Mouse (Mus musculus) erythroblast, embryonic 14.5 days (primary cell): Measurements from ENCODE around the gene Hexim2.

Source experiments
- GATA1 ChIP-seq: IDR thresholded peaks from 2 replicates; pipeline ENCODE4 v1.6.1; 2012; ENCODE audit warnings: low read length, inconsistent platforms, mixed read lengths
- TAL1 ChIP-seq: IDR thresholded peaks from 3 replicates; pipeline ENCODE4 v1.6.1; 2012; ENCODE audit warnings: low read length, inconsistent platforms, mixed read lengths

DNA sequence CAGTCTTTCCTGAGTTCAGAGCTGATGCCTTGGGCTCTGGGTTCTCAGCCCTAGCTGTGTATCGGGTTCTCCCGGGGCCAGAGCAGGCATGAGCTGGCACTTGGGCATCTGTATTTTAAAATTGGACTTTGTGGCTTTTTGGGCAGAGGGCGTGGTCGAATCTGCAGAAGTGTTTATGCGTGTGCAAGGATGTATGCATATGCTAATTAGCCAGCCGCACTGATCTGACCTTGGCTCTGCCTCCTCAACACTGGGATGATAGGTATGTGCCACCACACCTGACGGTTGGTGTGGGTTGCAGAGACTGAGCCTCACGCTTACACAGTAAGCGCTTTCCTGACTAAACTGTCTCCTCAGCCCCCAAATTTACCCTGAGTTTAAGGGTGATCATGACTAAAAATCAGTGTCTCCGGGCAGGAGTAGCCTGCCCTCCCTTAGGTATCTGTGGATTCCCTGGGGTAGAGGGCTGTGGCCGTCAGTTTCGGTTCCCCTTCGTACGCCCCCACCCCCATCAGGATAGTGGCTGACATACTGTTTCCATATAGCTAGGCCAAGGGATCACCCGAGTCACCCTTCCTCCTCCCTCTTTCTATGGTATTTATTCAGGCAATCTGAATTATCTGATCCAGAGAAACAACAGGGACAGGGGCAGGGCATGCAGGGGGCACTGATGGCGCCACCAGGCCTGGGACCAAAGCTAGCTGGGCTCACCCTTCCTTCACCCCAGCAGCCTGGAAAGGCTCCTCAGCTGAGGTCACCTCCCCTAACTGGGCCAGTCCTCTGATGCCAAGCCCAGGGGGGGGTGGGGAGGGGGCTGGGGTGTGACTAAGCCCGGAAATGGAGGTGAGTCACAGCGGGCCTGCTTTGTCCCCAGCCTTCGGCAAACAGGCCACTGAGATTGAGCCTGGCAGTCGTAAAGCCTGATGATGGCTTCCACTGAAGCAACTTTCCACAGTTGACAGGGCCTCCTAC, 38.1 kb upstream of the Hexim2 start:
- TF ChIP-seq GATA1, result no peak
- TF ChIP-seq TAL1, result no peak
